Mouse (Mus musculus) megakaryocyte, embryonic 14.5 days (primary cell): Measurements from ENCODE around the gene Rilp.

Experiments
- FLI1 ChIP-seq: IDR thresholded peaks from 2 replicates; pipeline ENCODE4 v1.6.1; 2012; ENCODE audit warnings: low read length, inconsistent platforms, mixed read lengths
- GATA1 ChIP-seq: IDR thresholded peaks from 3 replicates; pipeline ENCODE4 v1.6.1; 2012; ENCODE audit warnings: mixed read lengths, low read length, inconsistent platforms, borderline replicate concordance

DNA sequence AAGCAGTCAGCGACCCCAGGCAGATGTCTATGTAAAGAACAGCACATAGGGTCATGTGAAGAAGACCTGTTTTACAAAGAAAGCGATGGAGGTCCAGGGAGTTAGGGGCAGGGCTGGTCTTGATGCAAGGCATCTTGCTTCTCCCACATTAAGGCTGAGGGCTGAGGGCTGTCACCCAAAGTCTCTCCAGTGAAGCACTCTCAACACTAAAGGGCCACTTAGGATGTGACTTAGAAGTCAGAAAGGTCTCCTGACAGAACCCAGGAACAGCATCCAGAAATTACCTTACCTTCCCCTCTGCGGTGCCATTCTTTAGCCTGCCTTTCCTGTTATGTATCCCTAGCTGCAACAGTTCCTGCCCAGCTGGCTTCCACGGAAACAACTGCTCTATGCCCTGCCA, 11.7 kb downstream of the Rilp start:
- TF ChIP-seq GATA1 (no peak), FLI1 (no peak)
